Mouse (Mus musculus): ENCODE measurements around the gene Kalrn.
A peak's percentile ranks its signal among the peaks of the same experiment; 100 is the strongest.

Kalrn gene

DNA sequence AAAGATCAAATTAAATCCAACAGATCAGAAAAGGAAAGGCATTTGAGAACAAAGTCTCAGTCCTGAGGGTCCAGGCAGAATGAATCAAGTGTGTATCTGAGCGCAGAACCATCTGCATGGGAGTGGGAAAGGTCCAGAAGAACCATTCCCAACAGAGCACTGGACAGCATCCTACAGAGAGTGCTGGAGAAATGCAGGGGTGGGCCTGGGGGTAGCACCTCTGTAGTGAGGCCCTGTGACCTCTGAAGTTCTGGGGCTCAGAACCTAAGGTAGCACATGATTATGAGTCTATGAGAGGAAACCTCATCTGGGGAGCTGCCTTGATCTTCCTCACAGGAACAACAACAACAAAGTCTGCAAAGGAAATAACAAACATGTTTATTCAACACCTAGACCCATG is 20.6 kb downstream of the Kalrn start:
- no peak for DNase-seq

GRCm38 (mm10) chr16:34549470-34549999 is 23.8 kb downstream of the Kalrn start:
- DNase-seq: no peak

DNA sequence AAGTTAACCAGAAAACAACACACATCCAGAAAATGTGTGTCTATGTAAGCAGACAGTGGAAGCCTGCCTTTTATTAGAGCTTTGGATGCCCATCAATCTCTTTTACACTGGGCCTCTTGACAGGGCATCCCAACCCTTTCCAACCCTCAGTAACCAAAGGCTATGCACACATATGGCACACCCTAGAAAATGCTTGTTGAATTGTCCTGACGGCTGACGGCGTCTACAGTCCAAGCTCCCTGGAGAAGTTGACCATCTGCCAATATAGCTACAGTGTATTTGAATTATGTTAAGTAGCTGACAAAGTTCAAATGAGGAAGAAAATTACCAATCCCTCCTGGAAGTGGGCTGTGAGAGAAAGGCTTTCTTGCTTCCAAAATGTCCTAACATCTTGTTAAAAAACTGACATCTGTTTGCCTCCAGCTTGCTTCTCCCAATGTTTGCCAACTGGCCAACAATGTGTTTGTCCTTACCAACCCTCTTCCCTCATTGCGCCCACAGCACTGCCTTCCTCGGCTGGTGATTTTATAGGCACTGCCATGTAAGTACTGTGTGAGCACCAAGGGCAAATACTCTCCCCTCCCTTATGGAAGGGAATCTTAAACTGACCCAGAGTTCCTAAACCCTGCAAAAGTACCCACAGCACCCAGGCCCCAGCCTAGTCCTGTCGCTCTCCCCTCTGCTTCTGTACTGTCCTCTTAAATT is 26.4 kb downstream of the Kalrn start:
- no peak for DNase-seq

DNA sequence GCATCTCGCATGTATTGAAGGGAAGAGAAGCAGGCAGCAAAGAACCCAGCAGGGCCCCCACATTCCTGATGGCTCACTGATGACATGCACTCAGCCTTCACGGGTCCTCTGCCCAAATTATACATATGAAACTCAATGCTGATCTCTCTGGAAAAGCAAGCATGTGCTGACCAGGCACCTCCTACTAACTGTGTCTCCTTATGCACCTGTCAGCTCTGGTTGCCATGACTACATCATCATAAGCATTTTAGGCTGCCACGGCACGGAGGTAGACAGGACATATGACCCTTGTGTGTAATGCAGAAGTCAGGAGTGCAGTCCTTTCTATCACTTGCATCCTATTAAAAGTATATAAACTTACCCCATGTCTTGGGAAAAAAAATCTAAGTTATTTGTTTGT is 29.6 kb downstream of the Kalrn start:
- DNase-seq: no peak

- no peak for DNase-seq
Observed at GRCm38 (mm10) chr16:34542341-34542740, 31.0 kb downstream of the Kalrn start.

DNA sequence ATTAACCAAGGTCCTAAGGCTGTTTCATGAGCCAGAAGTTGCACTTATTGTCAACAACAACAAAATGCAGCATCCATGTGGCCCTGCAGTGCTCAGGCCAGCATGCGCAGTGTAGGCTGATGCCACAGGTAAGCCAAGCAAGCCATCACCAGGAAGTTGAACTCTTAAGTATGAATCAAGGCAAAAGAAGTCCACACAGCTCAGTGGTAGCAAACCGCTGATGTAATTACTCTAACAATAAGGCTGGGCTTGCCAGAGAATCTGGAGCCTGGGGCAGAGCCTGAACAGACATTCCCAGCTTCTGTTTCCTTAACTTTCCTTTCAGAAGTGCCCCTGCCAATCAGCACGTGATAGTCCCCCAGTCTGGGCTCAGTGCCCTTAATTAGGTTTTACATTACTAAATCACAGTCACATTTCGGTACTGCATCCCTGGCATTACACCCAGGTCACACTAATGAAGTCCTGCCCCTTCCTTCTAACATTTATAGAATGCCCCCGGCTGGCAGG is 34.6 kb downstream of the Kalrn start:
- DNase-seq: no peak

DNA sequence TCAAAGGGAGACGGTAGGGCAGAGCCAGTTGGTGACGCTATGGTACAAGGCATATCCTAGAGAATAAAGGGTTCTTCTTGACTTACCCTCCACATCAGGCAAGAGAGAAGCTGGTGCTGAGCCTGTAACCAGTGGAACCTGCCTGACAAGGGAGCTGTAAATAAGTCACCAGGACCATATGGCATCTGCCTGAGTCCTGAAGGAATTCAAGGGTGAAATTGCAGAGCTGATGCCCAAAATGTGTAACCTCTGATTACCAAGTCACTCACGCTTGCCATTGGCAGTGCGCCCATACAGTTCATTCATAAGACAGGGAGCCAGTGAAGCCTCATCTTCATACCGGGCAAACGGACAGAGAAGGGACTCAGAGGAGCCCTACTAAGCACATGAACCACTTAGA is 37.0 kb downstream of the Kalrn start:
- no peak for DNase-seq

DNA sequence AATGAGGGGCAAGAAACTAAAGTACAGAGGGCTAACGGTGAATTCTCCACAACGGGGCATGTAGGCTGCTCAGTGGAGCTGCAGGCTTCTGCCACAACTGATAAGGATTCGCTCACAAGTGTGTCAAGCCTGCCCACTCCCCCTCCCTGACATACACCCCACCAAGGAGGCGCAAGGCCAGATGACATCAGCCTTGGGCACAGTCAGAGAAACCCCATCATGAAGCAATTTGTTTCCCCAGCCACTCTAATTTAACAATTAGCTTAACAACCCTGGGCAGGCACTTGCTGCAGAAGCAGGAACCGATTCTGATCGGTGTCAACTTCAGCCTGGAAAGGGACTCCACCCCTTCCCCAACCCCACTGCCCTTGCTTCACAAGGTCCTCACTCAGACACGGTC is 38.2 kb downstream of the Kalrn start:
- no peak for DNase-seq

GRCm38 (mm10) chr16:34531506-34531905 is 41.8 kb downstream of the Kalrn start:
- peak; percentile 18 for DNase-seq

- no peak for DNase-seq
Observed at GRCm38 (mm10) chr16:34530029-34530428, 43.3 kb downstream of the Kalrn start.

DNA sequence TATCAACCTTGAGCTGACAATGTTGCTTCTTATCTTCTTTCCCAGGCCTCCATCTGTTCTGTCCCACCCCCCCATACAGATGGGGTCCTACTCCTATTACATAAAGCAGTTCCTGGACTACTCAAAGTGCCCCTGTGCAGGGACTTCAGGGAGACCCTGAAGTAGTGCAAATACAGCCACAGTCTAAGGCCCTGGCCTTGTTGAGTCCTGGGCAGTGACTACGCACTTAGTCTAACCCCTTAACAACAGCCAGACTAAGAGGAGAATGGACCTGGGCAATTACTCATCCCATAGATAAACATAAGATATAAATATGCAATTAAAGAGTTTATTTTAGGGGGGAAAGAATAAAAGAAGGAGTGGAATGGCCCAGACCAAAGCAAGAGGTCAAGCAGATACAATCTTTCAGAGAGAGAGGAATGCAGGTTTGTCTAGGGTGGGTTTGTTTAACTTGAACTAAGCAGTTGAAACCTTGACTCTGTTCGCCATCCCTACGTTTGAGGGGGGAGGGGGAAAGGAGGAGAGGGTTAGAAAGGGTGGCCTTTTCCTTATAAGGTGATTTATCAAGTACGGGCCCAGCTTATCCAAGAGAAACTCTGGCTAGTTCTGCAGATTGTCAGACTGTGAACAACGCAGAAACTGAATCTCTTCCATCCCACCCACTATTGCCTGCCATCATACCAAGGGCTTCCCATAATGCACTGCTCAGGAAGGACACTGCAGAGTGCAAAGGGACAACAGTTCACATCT is 44.9 kb downstream of the Kalrn start:
- DNase-seq: no peak

DNA sequence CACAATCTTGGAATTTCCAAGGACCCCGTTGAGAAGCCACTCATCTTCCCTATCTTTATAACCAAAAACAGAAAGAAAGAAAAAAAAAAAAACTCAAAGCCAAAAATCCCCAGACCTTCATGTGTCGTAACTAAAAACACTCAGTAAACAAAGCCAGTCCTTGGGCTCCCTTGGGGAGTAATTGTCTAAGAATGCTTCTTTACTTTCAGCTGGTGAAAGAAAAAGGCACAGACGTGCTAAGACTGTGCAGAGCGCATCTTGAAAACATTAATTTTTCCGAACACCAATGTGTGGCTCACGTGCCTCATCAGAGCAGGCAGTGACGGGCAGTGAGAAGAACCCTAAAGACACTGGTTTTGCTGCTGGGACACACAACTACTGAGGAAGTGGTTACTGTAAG is 47.0 kb downstream of the Kalrn start:
- no peak for DNase-seq

- DNase-seq: no peak
Observed at GRCm38 (mm10) chr16:34525866-34526265, 47.5 kb downstream of the Kalrn start.

DNA sequence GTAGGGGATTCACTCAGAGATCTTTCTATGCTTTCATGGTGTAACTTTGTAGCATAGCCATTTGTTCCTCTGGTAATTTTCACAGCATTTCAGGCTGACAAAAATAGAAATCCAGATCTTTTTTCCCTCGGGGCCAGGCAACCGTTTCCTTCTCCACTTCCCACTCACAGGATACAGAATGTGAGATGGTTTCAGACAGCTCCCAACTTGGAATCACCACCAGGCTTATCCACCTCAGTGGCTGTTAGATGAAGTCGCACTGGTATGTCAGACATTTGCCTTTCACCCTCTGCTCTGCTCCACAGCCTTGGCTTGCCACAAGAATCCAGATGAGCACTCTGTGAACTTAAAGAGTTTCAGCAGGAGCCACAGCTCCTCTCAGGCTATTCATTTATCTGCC is 48.1 kb downstream of the Kalrn start:
- DNase-seq: no peak

DNA sequence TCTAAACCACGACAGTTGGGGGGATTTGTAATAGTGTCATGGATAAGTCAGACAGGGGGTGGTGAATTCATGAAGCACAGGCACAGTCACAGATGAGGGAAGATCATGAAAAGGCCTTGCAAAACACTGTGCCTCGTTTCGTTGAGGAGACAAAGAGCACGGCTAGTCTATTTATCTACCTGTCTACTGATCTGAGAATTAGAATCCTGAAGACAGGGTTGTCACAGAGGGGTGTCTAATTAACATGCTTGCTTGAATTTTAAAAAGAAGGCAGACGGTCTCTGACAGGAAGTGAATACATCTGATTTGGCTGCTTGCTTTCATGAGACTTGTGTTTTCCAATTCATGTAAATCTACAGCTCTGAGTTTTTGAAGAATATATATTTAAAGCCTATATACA is 52.3 kb downstream of the Kalrn start:
- no peak for DNase-seq

DNA sequence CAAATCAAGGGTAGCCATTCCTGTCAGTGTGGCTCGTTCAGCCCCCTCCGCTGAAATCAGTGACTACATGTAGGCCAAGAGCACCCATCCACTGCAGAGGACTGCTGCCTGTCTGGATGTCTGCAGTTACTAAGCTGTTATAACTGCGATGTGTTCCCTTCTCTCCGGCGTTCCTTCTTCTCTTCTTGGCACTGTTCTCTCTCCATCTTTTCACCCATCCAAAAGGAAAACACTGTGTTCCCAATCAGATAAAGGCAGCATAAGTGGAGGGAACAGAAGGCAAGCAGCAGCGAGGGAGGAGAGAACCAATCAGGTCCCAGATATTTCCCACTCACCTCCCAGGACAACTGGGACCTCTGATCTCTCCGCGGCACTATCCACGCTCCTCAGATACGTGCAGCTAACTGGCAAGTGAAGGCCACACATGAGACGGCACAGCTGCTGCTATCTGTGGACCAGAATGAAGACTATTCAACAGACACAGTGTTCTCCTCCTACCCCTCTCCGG is 56.4 kb downstream of the Kalrn start:
- DNase-seq: no peak

GRCm38 (mm10) chr16:34515485-34515884 is 57.8 kb downstream of the Kalrn start:
- no peak for DNase-seq

GRCm38 (mm10) chr16:34513956-34514593 is 59.3 kb downstream of the Kalrn start:
- DNase-seq: no peak

DNA sequence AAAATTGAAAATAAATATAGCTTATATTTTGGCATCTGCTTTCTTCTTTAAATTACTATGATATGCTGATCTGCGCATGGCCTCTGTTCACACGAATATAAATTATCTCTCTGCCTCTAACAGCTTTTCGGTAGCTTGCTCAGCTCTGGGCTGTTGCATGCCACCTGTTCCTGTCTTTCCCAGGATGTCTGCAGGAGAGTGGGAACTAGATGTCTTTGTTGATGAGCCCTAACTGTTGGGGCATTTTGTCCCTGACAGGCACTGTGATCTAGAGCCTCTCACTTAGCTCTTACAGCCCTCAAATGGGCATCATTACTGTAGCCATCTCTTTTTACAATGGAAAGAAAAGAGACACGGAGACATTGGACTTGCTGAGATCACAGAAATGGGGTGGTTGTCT is 61.0 kb downstream of the Kalrn start:
- no peak for DNase-seq

DNA sequence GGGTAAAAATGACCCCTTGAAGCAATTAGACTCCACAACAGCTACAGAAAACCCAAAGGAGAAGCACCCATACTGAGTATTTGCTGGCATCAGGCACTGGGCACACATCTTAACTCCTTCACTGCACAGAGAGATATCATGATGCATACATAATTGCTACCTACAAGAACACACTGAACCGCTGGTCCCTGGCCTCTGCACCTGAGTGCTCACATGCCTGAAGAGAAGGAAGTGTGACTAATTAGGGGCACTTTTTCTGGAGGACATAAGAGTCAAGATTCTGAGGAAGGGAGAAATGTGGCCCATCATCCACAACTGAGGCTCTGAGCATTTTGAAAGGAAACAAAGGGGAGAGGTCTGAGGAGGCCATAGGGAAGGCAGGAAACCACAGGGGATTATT is 65.2 kb downstream of the Kalrn start:
- no peak for DNase-seq

DNA sequence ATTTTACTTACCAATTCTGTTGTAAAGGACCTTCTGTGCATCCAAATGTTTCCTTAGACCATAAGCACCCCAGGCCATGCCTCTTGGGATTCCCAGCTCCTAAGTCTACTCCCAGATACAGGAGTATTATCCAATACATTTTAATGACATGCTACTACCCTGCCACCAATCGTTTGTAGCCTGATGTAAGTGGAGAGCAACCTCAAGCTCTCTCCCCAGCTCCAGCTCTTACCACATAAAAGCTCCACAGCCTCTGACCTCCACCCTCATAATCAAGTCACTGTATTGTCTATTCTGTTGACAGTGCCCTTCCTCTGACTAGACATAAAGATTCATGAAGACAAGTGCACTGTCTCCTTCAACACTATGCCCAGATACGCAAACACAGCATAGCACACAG is 67.3 kb downstream of the Kalrn start:
- no peak for DNase-seq

DNA sequence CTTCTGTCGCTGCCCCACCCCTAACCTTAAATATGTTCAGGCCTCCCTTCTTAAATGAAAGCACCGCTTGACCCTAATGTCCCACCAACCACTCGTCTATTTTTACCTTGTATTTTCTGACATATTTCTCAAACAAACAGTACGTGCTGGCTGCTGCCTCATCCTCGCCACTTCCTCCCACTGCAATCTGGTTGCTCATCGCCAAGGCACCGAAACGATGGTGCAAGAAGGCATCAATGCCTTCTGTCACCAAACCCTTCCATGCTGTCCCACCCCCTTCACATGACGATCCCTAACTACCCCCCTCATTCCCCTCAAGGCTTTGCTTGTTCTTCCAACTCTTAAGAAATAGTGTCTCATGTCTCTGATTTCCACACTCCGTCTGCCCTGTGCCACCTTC is 69.1 kb downstream of the Kalrn start:
- DNase-seq: no peak

- no peak for DNase-seq
Observed at GRCm38 (mm10) chr16:34502110-34502509, 71.2 kb downstream of the Kalrn start.

DNA sequence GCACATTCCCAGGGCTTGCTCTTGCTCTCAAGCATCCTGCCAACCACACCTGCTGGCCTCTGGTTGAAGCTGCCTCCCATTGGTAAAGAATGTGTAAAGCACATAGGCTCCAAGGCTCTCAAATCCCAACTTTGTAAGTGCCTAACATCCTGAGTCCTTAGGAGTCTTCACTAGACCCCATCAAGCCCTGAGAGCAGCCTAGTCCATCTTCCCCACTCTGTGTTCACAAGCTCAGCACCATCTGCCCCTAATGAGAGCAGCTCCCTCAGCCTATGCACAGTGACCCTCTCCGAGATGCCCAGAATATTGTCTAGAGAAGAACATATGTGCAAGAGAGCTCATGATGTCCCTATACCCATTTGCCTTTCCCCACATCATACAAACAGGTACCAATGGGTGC is 78.6 kb downstream of the Kalrn start:
- no peak for DNase-seq

Measured in thymus, postnatal 25 days (tissue).